ENCODE assay signal across 20 mouse cellular contexts in the genomic region with DNA sequence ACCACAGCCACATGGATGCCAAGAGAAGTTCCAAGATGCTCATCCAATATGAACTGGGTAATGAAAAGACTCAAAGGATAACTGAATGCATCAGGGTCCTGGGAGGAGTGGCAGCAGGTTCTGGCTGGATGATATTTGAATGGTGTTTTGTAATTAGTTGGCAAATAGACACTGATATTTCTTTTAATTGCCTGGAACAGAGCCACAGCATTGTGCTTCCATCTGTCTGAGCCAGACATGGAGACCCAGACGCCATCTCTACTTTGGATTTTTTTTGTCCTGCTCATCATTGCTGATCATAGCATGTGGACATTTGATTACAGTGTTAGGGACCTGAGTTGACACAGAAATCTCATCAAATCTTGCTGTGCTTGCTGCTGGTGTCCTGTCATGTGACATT.
DNase-seq lines count a peak whose midpoint lies in the region; ATAC-seq lines count a peak whose summit lies in the region.
"Had no signal": no experiment of that assay in that cellular context is flagged by ENCODE, and none has a peak within 500 bp of the region (broad histone marks: within the 10 kb centered on the region; RNA-seq: fewer than 3 reads in every experiment).

No protein-coding gene starts in this region.

- no peaks in the 10 kb centered on the region for H3K36me3 ChIP-seq in forebrain, embryonic 14.5 days (ENCODE audit: control insufficient read depth, insufficient read depth, low read length)
- no peaks in the 10 kb centered on the region for H3K36me3 ChIP-seq in forebrain, embryonic 10.5 days (replicated peaks)
- H3K36me3 ChIP-seq: embryonic facial prominence, embryonic 12.5 days; intestine, embryonic 15.5 days; kidney, embryonic 15.5 days; limb, embryonic 10.5 days had no signal

- H3K27ac ChIP-seq in forebrain, embryonic 14.5 days (ENCODE audit: low read depth, low read length): no peak overlapping the region
- no peak overlapping the region for H3K27ac ChIP-seq in forebrain, embryonic 10.5 days
- H3K27ac ChIP-seq: embryonic facial prominence, embryonic 12.5 days; intestine, embryonic 15.5 days; kidney, embryonic 15.5 days; limb, embryonic 10.5 days had no signal

- DNase-seq in forebrain, embryonic 14.5 days (ENCODE audit: low spot score): peak; percentile 72
- no peak for DNase-seq in forebrain, embryonic 10.5 days (ENCODE audit: extremely low spot score, low spot score)
- peak; percentile 66 for DNase-seq in left cerebral cortex, postnatal 4 days
- DNase-seq in left cerebral cortex, postnatal 14 days (ENCODE audit: low spot score in 2 of 2): no peak
- peak; percentile 42 to 58 for DNase-seq in cerebellum, postnatal 14 days
- DNase-seq in layer of hippocampus, adult 9-11 months: peak; percentile 18
- DNase-seq in thymus, postnatal 25 days: no peak
- DNase-seq: gastrocnemius, postnatal 14 days; heart, adult 18-20 months; heart, postnatal 36 days; kidney, postnatal 4 days; lung, adult 18-20 months; lung, postnatal 14 days; right cerebral cortex, adult 18-20 months had no signal

- no peaks in the 10 kb centered on the region for H3K4me1 ChIP-seq in forebrain, embryonic 14.5 days (ENCODE audit: control insufficient read depth, insufficient read depth, low read length)
- H3K4me1 ChIP-seq in forebrain, embryonic 10.5 days: no peaks in the 10 kb centered on the region
- H3K4me1 ChIP-seq: embryonic facial prominence, embryonic 12.5 days; intestine, embryonic 15.5 days; kidney, embryonic 15.5 days; limb, embryonic 10.5 days had no signal

- intact Hi-C loops in left cerebral cortex, postnatal 4 days (cut with DNase I): no loop called here
- intact Hi-C loops in left cerebral cortex, postnatal 14 days (cut with DNase I): no loop called here

- no peak overlapping the region for H3K4me2 ChIP-seq in forebrain, embryonic 14.5 days (ENCODE audit: low read length)
- H3K4me2 ChIP-seq: embryonic facial prominence, embryonic 12.5 days; intestine, embryonic 15.5 days; kidney, embryonic 15.5 days had no signal

- H3K9me3 ChIP-seq in forebrain, embryonic 14.5 days (replicated peaks; ENCODE audit: control insufficient read depth, low read length): no peaks in the 10 kb centered on the region
- H3K9me3 ChIP-seq in forebrain, embryonic 10.5 days: no peaks in the 10 kb centered on the region
- H3K9me3 ChIP-seq: embryonic facial prominence, embryonic 12.5 days; intestine, embryonic 15.5 days; kidney, embryonic 15.5 days; limb, embryonic 10.5 days had no signal

- no peaks in the 10 kb centered on the region for H3K27me3 ChIP-seq in forebrain, embryonic 14.5 days (replicated peaks; ENCODE audit: control insufficient read depth, insufficient read depth, low read length)
- no peaks in the 10 kb centered on the region for H3K27me3 ChIP-seq in forebrain, embryonic 10.5 days (ENCODE audit: poor library complexity, severe bottlenecking)
- H3K27me3 ChIP-seq: embryonic facial prominence, embryonic 12.5 days; intestine, embryonic 15.5 days; kidney, embryonic 15.5 days had no signal

- H3K9ac ChIP-seq in forebrain, embryonic 14.5 days (ENCODE audit: low read length): no peak overlapping the region
- H3K9ac ChIP-seq: embryonic facial prominence, embryonic 12.5 days; intestine, embryonic 15.5 days; kidney, embryonic 15.5 days had no signal

- 39% methylated on average over 1 of the region's 1 CpGs for WGBS in forebrain, embryonic 14.5 days
- 85% methylated on average over 1 of the region's 1 CpGs for WGBS in forebrain, embryonic 10.5 days

- no peak overlapping the region for H3K4me3 ChIP-seq in forebrain, embryonic 14.5 days (ENCODE audit: low read depth, low read length)
- H3K4me3 ChIP-seq in forebrain, embryonic 10.5 days: no peak overlapping the region
- H3K4me3 ChIP-seq: embryonic facial prominence, embryonic 12.5 days; erythroblast, embryonic 14.5 days; intestine, embryonic 15.5 days; kidney, embryonic 15.5 days; limb, embryonic 10.5 days had no signal

- peak; percentile 73 for ATAC-seq in forebrain, embryonic 14.5 days
- ATAC-seq: intestine, embryonic 15.5 days; midbrain, embryonic 16.5 days had no signal

Comparison
In these comparisons a context has a peak if more than half of its experiments do, and no peak if none do; other contexts are left out.
1. DNase-seq: peak in forebrain, embryonic 14.5 days (single experiment), left cerebral cortex, postnatal 4 days (single experiment), cerebellum, postnatal 14 days (2 of 2) and layer of hippocampus, adult 9-11 months (single experiment); none in forebrain, embryonic 10.5 days (single experiment), left cerebral cortex, postnatal 14 days (0 of 2) and thymus, postnatal 25 days (single experiment).